Mouse (Mus musculus): ENCODE measurements around the gene Bloc1s1.

DNA sequence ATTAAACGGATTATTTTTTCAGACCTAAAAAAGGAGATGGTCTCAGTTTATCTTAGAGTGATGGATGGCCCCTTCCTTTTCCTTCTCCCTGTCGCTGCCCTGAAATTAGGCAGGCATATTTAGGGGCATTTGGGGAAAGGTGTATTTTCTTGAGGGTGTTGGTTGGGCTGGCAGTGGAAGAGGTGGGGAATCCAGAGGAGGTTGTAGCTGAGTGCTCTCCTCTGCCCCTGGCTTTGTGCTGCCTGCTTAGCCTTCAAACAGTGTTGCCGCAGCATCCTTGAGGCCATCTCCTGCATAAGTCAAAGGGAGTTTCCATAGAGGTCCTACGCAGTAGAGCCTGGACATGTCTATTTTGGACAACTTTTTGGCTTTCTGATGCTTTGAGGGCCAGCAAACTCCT is 11.0 kb downstream of the Bloc1s1 start:
- TF ChIP-seq POLR2A (IDR thresholded peaks at IDR 0.05; ENCODE audit: borderline replicate concordance, extremely low read depth, insufficient read depth, insufficient read length, poor library complexity, severe bottlenecking): no peak
- no peak for TF ChIP-seq CTCF (IDR thresholded peaks at IDR 0.05; ENCODE audit: borderline replicate concordance, extremely low read depth, insufficient read depth, insufficient read length)

Measured in brain, embryonic 14.5 days (tissue).